Mouse (Mus musculus) adrenal gland, postnatal 36 days (tissue): ENCODE measurements around the gene Kmt5c. TPM values are rescaled to one million over a fixed set of nuclear protein-coding genes. Genes with fewer than 3 reads are reported as not detected.

Experiments used
- DNase-seq, 2 experiments: peaks; one replicate each; pipeline ENCODE4 v3.0.0; 2021; ENCODE audit warnings: mixed read lengths in 1 of 2
- total RNA-seq, 2 experiments: library from RNA; stranded (reverse); gene quantifications; 2 replicates each; pipeline ENCODE4 v1.2.3; 2021

The Kmt5c gene
- total RNA-seq, 2 experiments from 2014 or later = 30.5 to 34.6 TPM

GRCm38 (mm10) chr7:4746326-4746980 lies 6.5 kb downstream of the Kmt5c start:
- DNase-seq = no peak

- no peak for DNase-seq
Observed at GRCm38 (mm10) chr7:4747156-4747899, 7.4 kb downstream of the Kmt5c start.

- DNase-seq = no peak
Observed at GRCm38 (mm10) chr7:4748321-4748720, 8.4 kb downstream of the Kmt5c start.

- no peak for DNase-seq
Observed at GRCm38 (mm10) chr7:4749169-4749568, 9.3 kb downstream of the Kmt5c start.

- DNase-seq = peak; percentile 41 to 58
Observed at GRCm38 (mm10) chr7:4751971-4752820, 12.3 kb downstream of the Kmt5c start.

GRCm38 (mm10) chr7:4752821-4753570 lies 13.1 kb downstream of the Kmt5c start, which contains the start of gene Cox6b2:
TSS of gene Cox6b2 (minus strand) at chr7:4753094.
- peak; percentile 72 to 80 for DNase-seq

GRCm38 (mm10) chr7:4759670-4760069 lies 19.8 kb downstream of the Kmt5c start:
- DNase-seq = no peak

- DNase-seq = no peak
Observed at GRCm38 (mm10) chr7:4764946-4765710, 25.2 kb downstream of the Kmt5c start.

- no peak for DNase-seq
Observed at GRCm38 (mm10) chr7:4771202-4771601, 31.3 kb downstream of the Kmt5c start, which contains the start of gene Fam71e2. TSS of gene Fam71e2 (minus strand) at chr7:4771302.

GRCm38 (mm10) chr7:4776131-4776530 lies 36.2 kb downstream of the Kmt5c start:
- no peak for DNase-seq

- peak; percentile 67 to 80 for DNase-seq
Observed at GRCm38 (mm10) chr7:4776861-4777830, 37.2 kb downstream of the Kmt5c start.

- no peak for DNase-seq
Observed at GRCm38 (mm10) chr7:4777851-4778637, 38.1 kb downstream of the Kmt5c start.

GRCm38 (mm10) chr7:4779921-4780320 lies 40.0 kb downstream of the Kmt5c start:
- no peak for DNase-seq

GRCm38 (mm10) chr7:4782130-4782529 lies 42.2 kb downstream of the Kmt5c start:
- DNase-seq = no peak

- DNase-seq = no peak
Observed at GRCm38 (mm10) chr7:4782759-4783158, 42.8 kb downstream of the Kmt5c start, which contains the start of the genes Il11 and Tmem190. TSS of gene Il11 (minus strand) at chr7:4782859. TSS of gene Tmem190 (plus strand) at chr7:4782937.

- DNase-seq = no peak
Observed at GRCm38 (mm10) chr7:4783667-4784268, 43.9 kb downstream of the Kmt5c start.

- DNase-seq = peak; percentile 72 to 81
Observed at GRCm38 (mm10) chr7:4788499-4789435, 48.9 kb downstream of the Kmt5c start.
